ENCODE assay signal across 10 mouse cellular contexts in genomic region chr3:35481841-35482240, GRCm38 (mm10).
A peak's percentile ranks its signal among the peaks of the same experiment; 100 is the strongest.
DNase-seq lines count a peak whose midpoint lies in the region; ATAC-seq and TF ChIP-seq lines count a peak whose summit lies in the region.
"Had no signal": no experiment of that assay in that cellular context is flagged by ENCODE, and none has a peak within 500 bp of the region (broad histone marks: within the 10 kb centered on the region; RNA-seq: fewer than 3 reads in every experiment).

No protein-coding gene starts in this region.

- H3K36me3 ChIP-seq in embryonic facial prominence, embryonic 10.5 days (replicated peaks): no peaks in the 10 kb centered on the region
- H3K36me3 ChIP-seq in hindbrain, embryonic 11.5 days (ENCODE audit: control insufficient read depth, insufficient read depth, low read length): no peaks in the 10 kb centered on the region
- H3K36me3 ChIP-seq: kidney, embryonic 15.5 days; liver, embryonic 13.5 days had no signal

- peak overlapping the region; percentile 70 for H3K27ac ChIP-seq in layer of hippocampus, adult 2 months
- H3K27ac ChIP-seq in embryonic facial prominence, embryonic 10.5 days (replicated peaks): peak overlapping the region; percentile 65
- H3K27ac ChIP-seq in hindbrain, embryonic 11.5 days (ENCODE audit: low read depth, low read length): no peak overlapping the region
- H3K27ac ChIP-seq: kidney, embryonic 15.5 days; liver, embryonic 13.5 days had no signal

- H3K27me3 ChIP-seq in embryonic facial prominence, embryonic 10.5 days (replicated peaks; ENCODE audit: low read depth, poor library complexity, severe bottlenecking): peaks cover 12% of the 10 kb centered on the region; the same call in 1 of the 2 replicates
- no peaks in the 10 kb centered on the region for H3K27me3 ChIP-seq in hindbrain, embryonic 11.5 days (ENCODE audit: control insufficient read depth, insufficient read depth, low read length)
- H3K27me3 ChIP-seq: liver, embryonic 13.5 days had no signal

- peak; percentile 46; the same call in 1 of the 2 replicates for ATAC-seq in hindbrain, embryonic 11.5 days (ENCODE audit: low FRiP score)

- no peaks in the 10 kb centered on the region for H3K9me3 ChIP-seq in embryonic facial prominence, embryonic 10.5 days
- no peaks in the 10 kb centered on the region for H3K9me3 ChIP-seq in hindbrain, embryonic 11.5 days (ENCODE audit: control insufficient read depth, low read length)
- H3K9me3 ChIP-seq: kidney, embryonic 15.5 days; liver, embryonic 13.5 days had no signal

- 26% methylated on average over 11 of the region's 11 CpGs for WGBS in embryonic facial prominence, embryonic 10.5 days
- WGBS in hindbrain, embryonic 11.5 days: 24% methylated on average over 11 of the region's 11 CpGs

- peak overlapping the region; percentile 41 for H3K4me3 ChIP-seq in layer of hippocampus, adult 2 months
- H3K4me3 ChIP-seq in embryonic facial prominence, embryonic 10.5 days: 0 out of 2 replicates have a peak overlapping the region, but pooled peaks have one; percentile 11
- H3K4me3 ChIP-seq in hindbrain, embryonic 11.5 days (ENCODE audit: low read depth, low read length): no peak overlapping the region
- H3K4me3 ChIP-seq: kidney, embryonic 15.5 days; liver, embryonic 13.5 days had no signal

- no peak overlapping the region for H3K9ac ChIP-seq in hindbrain, embryonic 11.5 days (ENCODE audit: low read depth, low read length)
- H3K9ac ChIP-seq: kidney, embryonic 15.5 days; liver, embryonic 13.5 days had no signal

- H3K4me1 ChIP-seq in embryonic facial prominence, embryonic 10.5 days: peaks cover 18% of the 10 kb centered on the region
- H3K4me1 ChIP-seq in hindbrain, embryonic 11.5 days (replicated peaks; ENCODE audit: control insufficient read depth, insufficient read depth, low read length): no peaks in the 10 kb centered on the region
- H3K4me1 ChIP-seq: liver, embryonic 13.5 days had no signal

- TF ChIP-seq CTCF in layer of hippocampus, adult 2 months (conservative IDR thresholded peaks at IDR 0.05): no peak

- peak; percentile 1 to 21 for DNase-seq in layer of hippocampus, adult 2 months (ENCODE audit: low spot score in 2 of 2)
- DNase-seq in layer of hippocampus, adult 9-11 months: no peak
- DNase-seq in embryonic facial prominence, embryonic 10.5 days (ENCODE audit: low spot score): no peak
- peak; percentile 42 for DNase-seq in hindbrain, embryonic 11.5 days (ENCODE audit: low spot score)
- peak; percentile 27 for DNase-seq in neural tube, embryonic 10.5 days (ENCODE audit: extremely low spot score, low spot score)
- no peak for DNase-seq in lung, postnatal 10 days
- DNase-seq in adrenal gland, postnatal 10 days: no peak
- DNase-seq in spleen, postnatal 36 days (ENCODE audit: low spot score in 2 of 2): no peak
- DNase-seq: liver, embryonic 13.5 days had no signal

- peak overlapping the region; percentile 19; the same call in 1 of the 2 replicates for H3K4me2 ChIP-seq in hindbrain, embryonic 11.5 days (replicated peaks; ENCODE audit: low read depth, low read length)
- H3K4me2 ChIP-seq: kidney, embryonic 15.5 days; liver, embryonic 13.5 days had no signal

Comparison
In these comparisons a context has a peak if more than half of its experiments do, and no peak if none do; other contexts are left out.
1. DNase-seq: peak in layer of hippocampus, adult 2 months (2 of 2), hindbrain, embryonic 11.5 days (single experiment) and neural tube, embryonic 10.5 days (single experiment); none in layer of hippocampus, adult 9-11 months (single experiment), embryonic facial prominence, embryonic 10.5 days (single experiment), lung, postnatal 10 days (single experiment), adrenal gland, postnatal 10 days (single experiment) and spleen, postnatal 36 days (0 of 2).